Mouse (Mus musculus): Measurements from ENCODE around the gene Oosp1.

Gene Oosp1

DNA sequence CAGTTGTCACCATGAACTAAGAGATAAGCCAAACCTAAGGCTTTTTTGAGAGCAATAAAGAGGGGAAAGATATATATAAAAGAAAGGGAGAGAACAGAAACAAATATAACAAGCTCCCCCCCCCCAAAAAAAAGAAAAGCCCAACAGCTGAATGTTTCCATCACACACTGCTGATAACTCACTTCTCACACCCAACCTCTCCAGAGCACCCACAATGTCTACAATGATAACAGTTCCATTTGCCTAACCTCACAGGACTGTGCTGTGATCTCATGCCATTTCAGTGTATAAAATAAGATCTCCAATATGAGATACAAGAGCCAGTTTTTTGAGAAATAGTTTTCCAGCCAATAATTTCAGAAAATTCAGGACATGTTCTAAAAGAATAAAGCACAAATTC lies 73.0 kb downstream of the Oosp1 start:
- no peak for DNase-seq (ENCODE audit: low spot score)

Data from testis, postnatal 10 days (tissue).